Mouse (Mus musculus) right cerebral cortex, postnatal 4 days (tissue): ENCODE results near the gene Arid2.
A peak's percentile ranks its signal among the peaks of the same experiment; 100 is the strongest.
"Not testable (repeated sequence)": the region's sequence is repeated elsewhere in the genome, so short reads cannot be mapped to it uniquely, and the experiment has no call there.

Source experiments
- DNase-seq: peaks from one replicate; pipeline ENCODE4 v3.0.0-alpha.2; 2022

Arid2 gene

DNA sequence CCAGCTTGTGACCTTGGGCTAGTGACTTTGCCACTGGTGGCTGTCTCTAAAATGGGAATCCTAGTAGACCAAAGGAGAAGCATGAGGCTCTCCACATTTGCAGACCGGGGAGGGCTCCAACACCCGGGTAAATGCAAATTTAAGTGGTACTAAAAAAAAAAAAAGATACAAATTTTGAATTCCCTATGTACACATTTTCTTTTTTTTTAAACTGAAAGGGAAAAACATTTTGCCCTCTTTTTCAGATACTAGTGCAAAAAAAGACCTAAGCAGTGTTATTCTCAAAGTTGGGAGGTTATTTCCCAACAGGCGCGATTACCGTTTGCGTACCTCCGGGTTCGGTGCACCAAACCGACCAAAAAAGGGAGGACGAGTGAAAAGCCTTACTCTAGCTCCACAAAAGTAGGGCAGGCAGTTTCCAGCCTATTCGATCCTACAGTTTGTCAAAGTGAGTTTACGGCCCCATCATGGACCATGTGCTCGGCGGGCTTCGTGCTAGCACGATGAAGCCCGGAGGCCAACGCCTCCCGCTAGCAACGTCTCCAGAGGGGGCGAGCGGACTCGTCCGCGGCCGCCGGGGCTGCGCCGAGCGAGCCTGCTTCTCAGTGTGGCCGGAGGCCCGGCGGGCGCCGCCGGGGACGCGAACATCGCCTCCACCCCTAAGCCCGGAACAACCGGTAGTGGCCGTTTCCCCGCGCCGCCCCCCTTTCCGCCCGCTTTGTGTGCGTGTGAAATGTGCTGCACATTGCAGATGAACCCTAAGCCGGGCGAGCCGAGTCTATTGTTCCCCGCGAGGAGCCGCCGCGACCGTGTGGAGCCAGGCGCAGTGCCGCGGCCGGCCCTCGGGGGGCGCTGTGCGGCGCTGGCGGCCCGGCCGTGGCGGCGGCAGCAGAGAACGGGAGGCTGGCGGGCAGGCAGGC is 1.0 kb upstream of the Arid2 start:
- DNase-seq = peak; percentile 92

DNA sequence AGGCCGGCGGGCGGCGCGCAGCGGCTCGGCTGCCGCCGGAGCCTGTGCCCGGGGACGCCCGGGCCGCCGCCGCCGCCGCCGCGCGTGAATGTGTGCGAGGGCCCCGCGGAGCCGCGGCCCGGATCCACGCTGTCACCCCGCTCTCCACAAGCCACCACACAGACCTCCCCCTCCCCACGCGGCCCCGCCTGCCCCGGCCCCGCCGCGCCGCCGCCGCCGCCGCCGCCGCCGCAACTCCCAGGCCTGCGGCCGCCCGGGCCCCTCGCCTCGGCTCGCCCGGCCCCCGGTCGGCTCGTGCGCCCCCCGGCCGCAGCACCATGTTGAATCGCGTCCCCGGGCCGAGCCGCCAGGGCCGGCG is 404 bp upstream of the Arid2 start:
- DNase-seq = no peak

DNA sequence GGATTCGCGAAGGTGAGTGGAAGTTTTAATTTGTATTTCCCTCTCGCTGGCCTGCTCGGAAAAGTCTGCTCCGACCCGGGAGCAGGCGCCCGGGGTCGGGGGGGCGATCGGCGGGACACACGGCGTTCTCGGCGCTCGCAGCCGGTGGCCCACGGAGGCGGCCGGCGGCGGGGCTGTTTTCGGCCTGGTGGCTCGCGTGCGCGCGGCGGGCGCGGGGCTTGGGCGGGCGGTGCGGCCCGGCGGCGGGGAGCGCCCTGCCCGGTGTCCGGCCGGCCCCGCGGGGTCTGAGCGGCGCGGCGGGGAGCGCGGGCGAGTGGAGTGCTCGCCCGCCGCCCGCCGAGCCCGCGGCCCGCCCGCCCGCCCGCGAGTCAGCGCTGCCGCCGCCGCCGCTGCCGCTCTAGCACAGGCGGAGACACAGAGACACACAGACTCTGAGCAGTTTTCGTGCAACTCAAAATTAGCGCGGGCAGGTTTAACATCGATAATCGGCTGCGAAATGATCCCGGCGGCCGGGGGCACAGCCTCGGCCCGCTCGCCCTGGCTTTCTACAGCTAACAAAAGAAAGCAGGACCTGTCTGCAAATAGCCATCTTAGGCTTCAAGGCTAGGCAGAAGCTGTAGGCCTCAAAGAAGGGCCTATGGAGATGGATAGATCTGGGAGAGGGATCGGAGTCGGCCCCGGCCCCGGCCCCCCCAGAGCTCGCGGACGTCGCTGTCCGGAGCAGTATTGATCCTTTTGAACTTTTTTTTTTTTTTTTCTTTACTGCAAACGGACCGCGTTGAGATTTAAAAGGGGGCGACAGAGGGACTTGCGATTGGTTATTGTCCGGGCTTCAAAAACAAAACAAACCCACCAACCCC is 888 bp downstream of the Arid2 start:
- DNase-seq = peak; percentile 44

DNA sequence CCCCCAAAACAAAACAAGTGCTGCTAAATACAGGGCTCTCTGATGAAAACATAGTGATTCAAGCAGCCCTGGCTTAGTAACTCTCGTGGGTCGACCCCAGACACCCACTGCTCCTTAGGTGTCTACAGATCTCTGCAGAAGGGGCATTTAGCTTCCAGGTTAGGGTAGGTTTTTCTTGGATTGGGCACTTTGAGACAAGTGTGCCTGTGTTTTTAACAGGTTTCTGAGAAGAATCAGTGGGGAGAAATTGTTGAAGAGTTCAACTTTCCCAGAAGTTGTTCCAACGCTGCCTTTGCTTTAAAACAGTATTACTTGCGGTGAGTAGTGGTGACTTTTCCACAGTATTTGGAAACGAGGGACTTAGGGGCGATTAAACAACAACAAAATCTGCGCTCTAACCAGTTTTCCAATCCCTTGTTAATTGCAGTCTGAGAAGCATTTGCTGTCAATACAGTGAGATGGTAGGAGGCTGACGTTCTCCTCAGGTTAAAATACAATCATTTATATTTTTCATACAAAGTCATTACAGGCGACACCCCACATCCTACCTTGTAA is 1.6 kb downstream of the Arid2 start:
- DNase-seq = no peak

DNA sequence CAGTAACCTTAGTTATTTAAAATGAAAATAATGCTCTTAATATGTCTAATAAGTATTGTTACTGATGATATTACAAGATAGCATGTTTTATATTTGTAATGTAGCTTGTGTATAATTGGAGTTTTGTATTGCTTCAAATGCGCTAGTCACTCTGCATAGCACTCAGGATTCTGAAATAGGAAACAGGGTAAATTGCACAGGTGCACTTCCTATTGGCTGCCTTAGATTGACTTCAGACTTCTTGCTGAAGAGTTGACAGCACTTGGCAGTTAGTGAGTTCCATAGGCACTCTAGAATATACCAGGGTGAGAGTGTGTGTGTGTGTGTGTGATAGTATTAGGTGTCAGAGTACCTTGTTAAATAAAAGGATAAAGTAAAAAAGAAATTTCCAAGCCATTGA is 2.7 kb downstream of the Arid2 start:
- DNase-seq = no peak

DNA sequence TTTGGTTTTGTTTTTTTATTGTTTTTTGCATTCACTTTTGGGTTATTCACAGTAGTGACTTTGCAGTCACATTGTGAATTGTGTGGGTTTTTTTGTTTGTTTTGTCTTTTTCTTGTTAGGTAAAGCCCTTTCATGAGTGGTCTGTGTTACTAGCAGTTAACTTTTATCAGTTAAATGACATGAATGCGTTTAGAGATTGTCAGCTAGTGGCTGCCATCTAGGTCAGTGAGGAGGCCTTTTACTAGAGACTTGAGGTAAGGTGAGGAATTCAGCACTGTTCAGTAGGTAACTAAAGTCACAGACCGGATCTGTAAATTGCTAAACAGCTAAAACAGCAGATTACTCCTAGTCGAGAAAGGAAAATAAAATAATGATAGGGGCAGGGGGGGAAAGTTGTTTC is 6.1 kb downstream of the Arid2 start:
- DNase-seq = no peak

DNA sequence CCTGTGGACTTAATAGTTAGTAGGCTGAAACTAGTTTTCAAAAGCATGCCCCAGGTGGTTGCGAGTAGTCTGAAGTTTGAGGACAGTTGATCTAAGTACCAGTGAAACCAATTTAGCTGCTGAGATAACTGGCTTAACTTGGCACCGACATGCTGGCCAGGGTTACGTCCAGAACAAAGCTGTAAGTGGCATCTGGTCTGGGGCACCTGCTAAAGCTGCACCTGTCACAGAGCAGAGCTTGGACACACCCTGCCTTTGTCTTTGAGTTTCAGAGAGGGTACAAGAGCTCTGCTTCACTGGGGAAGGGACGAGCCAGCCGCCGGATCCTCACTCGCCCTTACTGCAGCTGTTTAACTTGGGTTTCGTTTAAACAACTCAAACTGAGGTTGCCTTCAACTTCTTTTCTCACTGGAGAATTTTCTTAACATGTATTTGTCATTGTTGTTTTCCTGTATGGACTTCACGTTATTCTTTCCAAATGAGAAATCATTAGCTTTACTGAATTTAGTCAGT is 9.8 kb downstream of the Arid2 start:
- no peak for DNase-seq

DNA sequence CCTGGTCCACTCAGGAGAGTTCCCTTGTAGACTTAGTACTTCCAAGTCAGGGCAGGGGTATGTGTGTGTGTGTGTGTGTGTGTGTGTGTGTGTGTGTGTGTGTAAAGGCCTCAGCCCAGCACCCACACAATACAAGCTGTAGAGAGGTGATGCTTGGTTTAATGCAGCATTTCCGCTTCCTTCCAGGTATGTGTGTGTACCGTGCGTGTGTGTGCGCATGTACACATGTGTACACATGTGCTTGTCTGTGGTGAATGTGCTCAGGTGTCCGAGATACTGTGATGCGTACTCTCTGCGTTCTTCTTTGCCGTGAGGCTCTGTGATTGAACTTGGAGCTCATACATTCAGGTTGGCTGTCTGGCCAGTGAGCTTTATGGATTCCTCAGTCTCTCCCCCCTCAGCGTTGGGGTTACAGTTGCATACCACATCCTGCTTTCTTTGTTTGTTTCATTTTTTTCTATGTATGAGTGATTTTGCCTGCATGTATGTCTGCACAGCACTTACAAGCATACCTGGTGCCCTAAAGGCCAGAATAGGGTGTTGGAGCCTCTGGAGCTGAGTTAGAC is 10.4 kb downstream of the Arid2 start:
- no peak for DNase-seq

DNA sequence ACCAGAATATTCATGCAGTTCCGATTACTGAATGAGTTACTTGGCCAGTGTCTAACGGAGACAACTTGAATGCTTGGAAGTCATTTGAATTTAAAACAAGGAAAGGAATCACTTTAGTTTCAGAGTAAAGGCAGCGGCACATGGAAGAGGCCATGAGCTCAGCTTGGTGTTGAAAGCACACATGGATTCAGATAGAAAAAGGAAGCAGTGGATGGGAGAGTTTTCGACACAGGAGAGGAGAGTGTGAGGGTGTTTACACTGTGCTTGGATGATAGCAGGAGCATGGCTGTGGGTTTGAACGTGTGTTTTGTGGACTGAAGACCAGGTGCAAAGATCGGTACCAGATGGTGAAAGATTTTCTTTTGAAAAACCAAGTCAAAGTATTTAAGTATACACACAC is 22.0 kb downstream of the Arid2 start:
- DNase-seq = no peak

DNA sequence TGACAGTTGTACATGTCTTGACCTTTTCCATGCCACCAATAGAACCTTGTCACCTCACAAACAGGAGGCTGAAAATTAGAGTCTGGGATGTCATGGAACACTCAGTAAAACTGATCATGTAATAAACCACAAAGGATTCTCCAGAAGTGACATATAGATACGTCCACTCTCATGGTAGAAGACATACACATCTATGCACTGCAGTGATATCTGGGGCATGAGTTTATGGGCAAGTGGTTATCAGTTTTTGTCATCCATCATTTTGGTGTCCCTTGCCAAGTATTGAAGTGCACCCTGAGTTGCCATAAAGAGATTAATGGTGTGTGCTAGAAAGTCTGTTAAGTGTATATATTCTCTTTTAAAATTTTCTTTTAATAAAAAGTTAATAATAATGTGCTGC is 25.6 kb downstream of the Arid2 start:
- no peak for DNase-seq

DNA sequence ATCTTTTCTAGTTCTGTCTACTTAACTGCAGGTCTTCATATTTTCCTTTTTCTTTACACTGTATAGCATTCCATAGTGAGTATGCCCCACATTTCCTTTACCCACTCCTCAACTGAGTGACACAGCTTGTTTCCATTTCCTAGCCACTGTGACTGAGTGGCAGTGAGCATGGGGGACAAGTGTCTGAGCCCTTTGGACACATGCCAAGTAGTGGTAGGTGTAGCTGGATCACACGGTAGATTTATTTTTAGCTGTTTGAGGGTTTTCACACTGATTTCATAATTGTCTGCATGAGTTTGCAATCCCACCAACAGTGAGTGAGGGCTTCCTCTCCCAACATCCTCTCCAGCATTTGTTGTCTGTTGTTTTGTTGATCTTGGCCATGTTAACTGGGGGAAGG is 28.3 kb downstream of the Arid2 start:
- DNase-seq = no peak

DNA sequence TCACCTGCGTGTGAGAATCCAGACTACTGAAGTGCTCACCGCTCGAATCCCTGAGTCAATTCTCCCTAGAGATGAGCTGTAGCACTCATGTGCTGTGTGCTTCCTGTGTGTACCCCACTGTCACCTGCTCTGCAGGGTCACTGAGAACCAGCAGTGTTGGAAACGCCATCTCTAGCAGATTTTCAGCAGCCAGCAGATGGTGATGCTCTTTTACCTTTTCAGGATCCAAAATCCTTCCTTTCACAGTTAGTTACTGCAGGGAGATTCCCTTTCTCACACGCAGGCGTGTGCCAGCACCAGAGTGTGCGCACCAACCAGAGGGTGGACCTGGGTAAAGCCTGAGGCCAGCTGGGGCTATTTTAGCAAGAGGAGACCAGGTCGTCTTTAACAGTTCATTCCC is 32.0 kb downstream of the Arid2 start:
- no peak for DNase-seq

DNA sequence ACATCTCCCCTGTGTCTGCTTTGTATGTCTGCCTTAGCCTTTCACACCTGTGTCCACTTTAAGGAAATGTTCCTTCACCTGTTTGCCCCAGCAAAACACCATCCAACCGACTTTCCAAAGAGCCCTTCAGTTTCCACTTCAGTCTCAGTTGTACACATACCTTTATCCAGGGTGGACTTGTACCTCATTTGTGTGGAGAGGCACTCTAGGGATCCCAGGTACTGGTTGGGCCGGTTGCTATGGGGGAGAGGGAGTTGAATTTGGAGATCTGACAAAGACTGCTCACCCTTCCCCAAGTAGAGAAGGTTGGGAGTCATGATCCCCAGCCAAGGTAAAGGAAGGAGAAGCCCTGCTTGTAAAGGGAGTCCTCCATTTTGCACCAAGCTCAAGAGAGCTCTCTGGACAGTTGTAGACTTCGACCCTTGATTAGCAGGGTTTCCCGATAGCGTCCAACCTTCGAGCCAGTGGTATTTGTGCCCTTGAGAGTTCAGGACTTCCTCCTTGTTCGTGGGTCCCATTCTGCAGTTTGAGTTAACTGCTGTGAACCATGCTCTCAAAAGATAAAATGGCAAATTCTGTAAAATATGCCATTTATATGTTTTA is 38.5 kb downstream of the Arid2 start:
- DNase-seq = no peak

DNA sequence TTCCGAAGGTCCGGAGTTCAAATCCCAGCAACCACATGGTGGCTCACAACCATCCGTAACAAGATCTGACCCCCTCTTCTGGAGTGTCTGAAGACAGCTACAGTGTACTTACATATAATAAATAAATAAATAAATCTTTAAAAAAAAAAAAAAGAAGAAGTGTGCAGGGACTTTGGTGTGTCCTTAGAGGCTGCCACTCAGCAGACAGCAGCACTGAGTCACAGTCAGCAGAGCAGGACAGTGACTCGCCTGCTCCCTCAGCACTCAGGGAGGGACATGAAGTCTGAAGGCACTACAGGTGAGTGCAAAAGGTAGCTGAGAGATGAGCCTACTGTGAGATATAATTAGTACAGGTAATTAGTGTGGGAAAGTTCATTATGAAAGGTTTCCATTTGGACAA is 41.4 kb downstream of the Arid2 start:
- not testable (repeated sequence) for DNase-seq

DNA sequence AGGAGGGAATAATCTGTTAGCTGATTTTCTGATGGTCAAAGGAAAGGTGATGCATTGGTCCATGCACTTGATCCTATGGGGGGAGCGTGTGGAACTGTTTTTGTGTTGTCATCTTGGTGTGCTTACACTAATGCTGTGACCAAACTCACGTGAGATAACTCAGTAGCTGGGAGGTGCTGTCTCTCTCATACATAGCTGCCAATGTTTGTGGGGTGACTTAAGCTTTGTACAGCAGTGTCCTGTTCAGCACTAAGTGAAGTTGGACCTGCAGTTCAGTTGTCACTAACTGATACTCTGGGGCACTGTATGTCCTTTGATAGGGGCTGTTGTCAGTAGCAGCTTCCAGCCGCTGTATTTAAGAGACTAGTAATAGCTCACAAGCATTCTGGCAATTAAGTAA is 43.2 kb downstream of the Arid2 start:
- no peak for DNase-seq

DNA sequence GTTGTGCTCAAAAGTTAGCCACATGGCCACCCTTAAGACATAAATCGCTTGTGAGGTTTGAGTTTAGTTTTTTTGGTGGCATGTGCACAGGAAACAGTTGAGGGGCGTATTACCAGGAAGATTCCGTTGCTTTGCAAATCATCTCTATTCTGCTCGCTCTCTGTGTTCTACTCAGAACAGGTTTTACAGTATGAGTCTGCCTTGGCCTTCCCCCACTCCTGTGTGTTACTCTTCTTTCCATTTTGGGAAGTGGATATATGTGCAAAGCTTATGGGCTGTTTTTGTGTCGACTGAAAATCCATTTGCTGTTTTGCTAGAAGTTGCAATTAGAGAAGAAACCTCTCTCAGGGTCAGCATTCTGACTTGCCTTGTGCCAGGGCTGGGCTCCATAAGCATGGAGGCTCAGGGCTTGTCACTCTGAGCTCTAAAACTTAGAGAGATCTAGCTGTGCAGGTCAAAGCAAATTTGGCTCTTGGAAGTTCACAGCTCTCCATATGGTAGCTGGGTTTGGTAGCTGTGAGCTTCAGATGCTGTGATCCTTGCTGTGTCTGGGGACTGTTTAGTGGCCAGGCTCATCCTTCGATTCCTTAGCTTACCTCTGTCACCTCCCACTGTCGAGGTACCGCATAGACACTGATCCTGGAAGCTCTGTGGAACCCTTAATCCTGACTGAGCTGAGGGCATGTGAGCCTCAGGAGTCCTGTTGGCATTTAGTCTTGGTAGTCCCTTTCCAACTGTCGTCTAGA is 45.3 kb downstream of the Arid2 start:
- no peak for DNase-seq

DNA sequence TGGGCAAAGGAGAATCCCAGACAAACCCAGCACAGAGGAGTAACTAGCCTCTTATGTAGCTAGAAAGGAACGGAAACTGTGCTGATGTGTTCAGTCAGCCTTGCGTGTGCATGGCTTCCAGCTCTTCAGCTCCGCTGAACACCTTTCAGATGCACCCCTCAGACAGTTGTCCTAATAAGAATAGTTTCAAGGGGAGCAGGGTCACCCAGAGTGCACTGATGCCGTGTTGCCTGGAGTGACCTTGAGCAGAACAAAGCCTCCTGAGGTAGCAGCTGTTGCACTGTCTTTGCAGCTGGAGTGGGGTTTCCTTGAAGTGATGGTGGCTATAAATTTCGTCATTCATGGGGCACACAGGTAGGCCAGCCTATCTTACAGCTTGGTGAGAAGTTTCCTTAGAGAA is 46.0 kb downstream of the Arid2 start:
- DNase-seq = no peak

DNA sequence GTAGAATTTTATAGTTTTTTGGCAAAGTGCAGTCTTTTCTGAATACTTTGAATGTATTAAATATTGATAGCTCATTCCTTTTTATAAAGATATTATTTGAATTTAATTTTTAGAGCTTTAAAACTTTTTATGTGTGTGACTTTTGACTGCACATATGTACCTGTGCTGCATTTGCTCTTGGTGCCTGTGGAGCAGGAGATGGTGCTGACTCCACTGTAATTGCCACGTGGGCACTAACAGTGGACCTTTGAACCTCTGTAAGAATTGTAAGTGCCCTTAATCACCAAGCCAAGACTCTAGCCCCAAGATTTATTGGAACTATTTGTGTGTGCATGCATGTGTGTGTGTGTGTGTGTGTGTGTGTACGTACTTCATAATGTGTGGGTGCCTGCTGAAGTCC is 53.6 kb downstream of the Arid2 start:
- no peak for DNase-seq

DNA sequence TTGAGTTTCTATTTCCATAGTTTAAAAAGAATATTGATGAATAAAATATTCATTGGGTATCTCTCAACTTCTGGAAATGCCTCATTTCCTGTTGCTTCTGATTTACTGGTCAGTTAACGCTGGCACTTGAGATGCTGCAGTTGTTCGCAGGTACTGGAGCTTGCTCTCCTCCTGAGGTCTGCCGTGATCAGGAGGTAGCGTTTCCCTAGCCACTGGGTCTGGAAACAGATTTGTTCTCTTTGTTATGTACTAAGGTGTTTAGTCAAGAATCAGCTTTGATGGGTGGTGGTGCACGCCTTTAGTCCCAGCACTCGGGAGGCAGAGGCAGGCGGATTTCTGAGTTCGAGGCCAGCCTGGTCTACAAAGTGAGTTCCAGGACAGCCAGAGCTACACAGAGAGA is 54.8 kb downstream of the Arid2 start:
- DNase-seq = no peak

DNA sequence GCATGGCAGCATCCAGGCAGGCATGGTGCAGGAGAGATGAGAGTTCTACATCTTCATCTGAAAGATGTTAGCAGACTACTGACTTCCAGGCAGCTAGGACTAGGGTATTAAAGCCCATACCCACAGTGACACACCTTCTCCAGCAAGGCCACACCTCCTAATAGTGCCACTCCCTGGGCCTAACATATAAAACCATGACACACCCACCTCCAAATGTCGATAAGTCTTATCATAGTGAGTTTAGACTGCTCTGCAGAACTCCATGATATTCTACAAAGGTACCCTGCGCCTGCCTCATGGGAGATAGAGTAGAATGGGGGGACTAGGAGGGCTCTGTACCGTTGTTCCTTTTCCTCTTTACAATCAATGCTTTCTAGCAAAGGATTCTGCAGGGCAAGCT is 55.6 kb downstream of the Arid2 start:
- DNase-seq = no peak

DNA sequence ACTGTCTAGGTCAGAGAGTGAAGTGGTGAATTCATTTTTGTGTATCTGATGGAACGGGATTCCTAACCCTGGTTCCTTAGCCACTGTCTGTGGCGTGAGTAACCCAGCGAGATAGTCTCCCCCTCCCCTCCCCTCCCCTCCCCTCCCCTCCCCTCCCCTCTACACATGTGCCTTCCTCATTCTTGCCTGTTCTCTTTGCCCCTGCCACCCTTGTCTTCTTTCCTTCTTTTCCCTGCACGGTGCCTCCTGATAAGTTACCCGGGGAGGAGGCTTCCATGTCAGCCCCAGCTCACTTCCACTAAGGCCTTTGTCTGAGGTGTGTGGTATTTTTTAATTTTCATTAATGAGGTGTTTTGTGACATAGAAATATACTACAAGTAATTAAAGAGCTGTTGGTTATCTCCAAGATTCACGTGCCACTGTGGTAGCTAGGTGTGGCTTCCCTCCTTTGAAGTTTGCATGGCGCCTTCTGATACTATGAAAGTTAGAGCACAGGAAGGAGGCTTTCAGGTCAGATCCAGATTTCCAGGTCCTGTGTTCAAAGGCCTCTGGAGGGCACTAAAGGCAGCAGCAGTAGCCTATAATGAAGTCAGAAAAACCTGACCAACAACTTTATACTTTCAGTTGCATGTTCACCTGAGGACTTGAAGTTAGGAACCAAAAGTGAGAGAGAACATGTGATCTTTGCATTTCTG is 57.4 kb downstream of the Arid2 start:
- no peak for DNase-seq
